In the genomic region with DNA sequence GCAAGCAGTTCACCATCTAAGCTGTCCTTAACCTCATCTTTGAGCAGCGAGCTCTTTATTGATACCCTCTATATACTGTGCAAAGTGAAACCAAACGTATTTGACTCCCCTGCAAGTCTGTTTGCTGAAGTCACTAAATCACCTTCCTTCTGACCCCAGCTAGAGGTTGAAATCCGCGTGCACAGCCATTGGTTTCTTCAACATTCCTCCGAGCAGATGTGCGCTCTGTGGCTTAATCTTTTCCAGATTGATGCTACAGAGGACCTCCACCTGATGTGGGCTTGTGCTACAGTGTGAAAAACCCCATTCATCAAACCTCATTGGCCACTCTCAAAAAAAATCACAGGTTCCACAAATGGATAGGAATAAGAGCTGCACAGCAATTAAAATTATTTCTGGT, we compare ENCODE assay signal across 18 mouse cellular contexts.
DNase-seq lines count a peak whose midpoint lies in the region.
"Had no signal": no experiment of that assay in that cellular context is flagged by ENCODE, and none has a peak within 500 bp of the region (broad histone marks: within the 10 kb centered on the region; RNA-seq: fewer than 3 reads in every experiment).

No protein-coding gene starts in this region.

- no peaks in the 10 kb centered on the region for H3K36me3 ChIP-seq in limb, embryonic 10.5 days
- H3K36me3 ChIP-seq: embryonic facial prominence, embryonic 15.5 days; forebrain, embryonic 10.5 days; hindbrain, embryonic 15.5 days had no signal

- H3K4me1 ChIP-seq in limb, embryonic 10.5 days = peaks cover 61% of the 10 kb centered on the region
- H3K4me1 ChIP-seq: embryonic facial prominence, embryonic 15.5 days; hindbrain, embryonic 15.5 days had no signal

- H3K9me3 ChIP-seq in limb, embryonic 10.5 days (replicated peaks) = no peaks in the 10 kb centered on the region
- H3K9me3 ChIP-seq: embryonic facial prominence, embryonic 15.5 days; forebrain, embryonic 10.5 days; hindbrain, embryonic 15.5 days had no signal

- H3K27ac ChIP-seq in limb, embryonic 10.5 days = no peak overlapping the region
- H3K27ac ChIP-seq: embryonic facial prominence, embryonic 15.5 days; forebrain, embryonic 10.5 days; hindbrain, embryonic 15.5 days had no signal

- no peaks in the 10 kb centered on the region for H3K27me3 ChIP-seq in limb, embryonic 10.5 days (ENCODE audit: low read depth, poor library complexity, severe bottlenecking)

- peak; percentile 71 for DNase-seq in embryo, embryonic 10.5 days (ENCODE audit: low spot score)
- peak; percentile 32 for DNase-seq in embryo, embryonic 9.5 days (ENCODE audit: extremely low spot score)
- DNase-seq in limb, embryonic 10.5 days (ENCODE audit: low spot score) = peak; percentile 55
- DNase-seq in lung, postnatal 4 days = no peak
- no peak for DNase-seq in kidney, postnatal 14 days
- no peak for DNase-seq in spleen, postnatal 14 days (ENCODE audit: low spot score in 2 of 2)
- DNase-seq: adrenal gland, adult 2 months; adrenal gland, postnatal 25 days; cerebellum, adult 18-20 months; cerebellum, adult 9-11 months; cerebellum, postnatal 36 days; gastrocnemius, postnatal 36 days; heart, adult 11 months; heart, postnatal 10 days had no signal

- H3K4me3 ChIP-seq in limb, embryonic 10.5 days = no peak overlapping the region
- H3K4me3 ChIP-seq: embryonic facial prominence, embryonic 15.5 days; erythroblast, embryonic 14.5 days; forebrain, embryonic 10.5 days; hindbrain, embryonic 15.5 days had no signal

- WGBS in limb, embryonic 10.5 days = 16% methylated on average over 6 of the region's 6 CpGs

Comparison
In these comparisons a context has a peak if more than half of its experiments do, and no peak if none do; other contexts are left out.
1. DNase-seq: peak in embryo, embryonic 10.5 days (single experiment), embryo, embryonic 9.5 days (single experiment) and limb, embryonic 10.5 days (single experiment); none in lung, postnatal 4 days (0 of 2), kidney, postnatal 14 days (single experiment) and spleen, postnatal 14 days (0 of 2).